Mouse (Mus musculus): ENCODE measurements around the gene Kirrel3.

- TF ChIP-seq GATA1 (IDR thresholded peaks at IDR 0.05; ENCODE audit: low read length) (no peak), TAL1 (IDR thresholded peaks at IDR 0.05; ENCODE audit: low read length) (no peak)
Observed at GRCm38 (mm10) chr9:34686798-34687197, 201.1 kb downstream of the Kirrel3 start.
